Comparison of ENCODE assay signal across 16 mouse cellular contexts in genomic region chr4:100244701-100245100, GRCm38 (mm10).
"Had no signal": no experiment of that assay in that cellular context is flagged by ENCODE, and none has a peak within 500 bp of the region (broad histone marks: within the 10 kb centered on the region; RNA-seq: fewer than 3 reads in every experiment).

No protein-coding gene starts in this region.

- H3K9me3 ChIP-seq: intestine, embryonic 15.5 days; liver, embryonic 12.5 days; liver, embryonic 15.5 days; lung, embryonic 15.5 days; megakaryocyte, embryonic 14.5 days had no signal

- DNase-seq: kidney, adult 8-10 months; kidney, postnatal 14 days; kidney, postnatal 4 days; liver; lung, adult 18-20 months; lung, postnatal 10 days; lung, postnatal 36 days; midbrain, embryonic 14.5 days; thymus, adult 18-20 months; thymus, postnatal 36 days had no signal

- H3K4me2 ChIP-seq: intestine, embryonic 15.5 days; liver, embryonic 12.5 days; liver, embryonic 15.5 days; lung, embryonic 15.5 days; midbrain, embryonic 11.5 days had no signal

- H3K9ac ChIP-seq: intestine, embryonic 15.5 days; liver, embryonic 12.5 days; liver, embryonic 15.5 days; lung, embryonic 15.5 days had no signal

- ATAC-seq: intestine, embryonic 15.5 days; liver, embryonic 12.5 days had no signal

- H3K4me3 ChIP-seq: intestine, embryonic 15.5 days; liver, embryonic 12.5 days; liver, embryonic 15.5 days; lung, embryonic 15.5 days; megakaryocyte, embryonic 14.5 days had no signal

- H3K36me3 ChIP-seq: intestine, embryonic 15.5 days; liver, embryonic 12.5 days; liver, embryonic 15.5 days; lung, embryonic 15.5 days had no signal

- H3K27me3 ChIP-seq: intestine, embryonic 15.5 days; liver, embryonic 12.5 days; liver, embryonic 15.5 days; lung, embryonic 15.5 days; megakaryocyte, embryonic 14.5 days had no signal

- H3K27ac ChIP-seq: intestine, embryonic 15.5 days; liver, embryonic 12.5 days; liver, embryonic 15.5 days had no signal

- H3K4me1 ChIP-seq: intestine, embryonic 15.5 days; liver, embryonic 12.5 days; liver, embryonic 15.5 days; megakaryocyte, embryonic 14.5 days had no signal
